Mouse (Mus musculus): ENCODE measurements around the gene Pakap.

Gene Pakap

DNA sequence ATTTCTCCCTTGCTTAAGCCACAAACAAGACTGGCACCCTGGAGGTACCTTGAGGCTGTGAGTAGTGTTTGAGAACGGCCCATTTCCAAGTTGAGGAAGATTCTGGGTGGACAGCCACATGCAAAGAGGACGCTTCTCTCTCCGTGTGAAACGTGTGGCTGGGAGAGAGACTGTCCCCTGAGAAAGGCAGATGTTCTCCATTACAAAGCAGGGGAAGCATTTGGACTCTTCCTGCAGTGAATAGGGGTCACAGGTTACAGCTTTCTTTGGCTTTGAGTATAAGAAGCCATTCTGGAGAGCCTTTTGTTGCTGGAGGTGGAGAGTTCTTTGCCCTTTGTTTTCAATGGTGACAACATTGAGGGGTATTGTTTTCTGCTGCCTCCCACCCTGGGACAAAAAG lies 197.8 kb downstream of the Pakap start:
- in situ Hi-C loops (cut with MboI), result no loop called here

DNA sequence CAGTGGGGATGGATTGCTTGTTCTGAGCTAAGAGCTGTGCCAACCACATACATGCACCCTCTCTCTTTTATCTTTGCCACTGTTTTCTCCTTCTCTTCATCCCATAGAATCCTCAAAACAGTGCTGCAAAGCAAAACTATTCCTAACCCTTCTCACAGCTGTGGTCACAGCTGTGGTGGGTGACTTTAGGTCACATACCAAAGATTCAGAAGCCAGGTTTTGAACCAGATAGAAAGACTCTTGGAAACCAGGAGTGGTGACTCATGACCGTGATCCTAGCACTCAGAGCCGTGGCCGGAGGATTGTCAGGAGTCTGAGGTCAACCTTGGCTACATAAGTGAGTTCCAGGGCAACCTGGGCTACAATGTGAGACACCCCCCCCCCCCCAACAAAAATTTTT lies 201.0 kb downstream of the Pakap start:
- in situ Hi-C loops (cut with MboI), result no loop called here

DNA sequence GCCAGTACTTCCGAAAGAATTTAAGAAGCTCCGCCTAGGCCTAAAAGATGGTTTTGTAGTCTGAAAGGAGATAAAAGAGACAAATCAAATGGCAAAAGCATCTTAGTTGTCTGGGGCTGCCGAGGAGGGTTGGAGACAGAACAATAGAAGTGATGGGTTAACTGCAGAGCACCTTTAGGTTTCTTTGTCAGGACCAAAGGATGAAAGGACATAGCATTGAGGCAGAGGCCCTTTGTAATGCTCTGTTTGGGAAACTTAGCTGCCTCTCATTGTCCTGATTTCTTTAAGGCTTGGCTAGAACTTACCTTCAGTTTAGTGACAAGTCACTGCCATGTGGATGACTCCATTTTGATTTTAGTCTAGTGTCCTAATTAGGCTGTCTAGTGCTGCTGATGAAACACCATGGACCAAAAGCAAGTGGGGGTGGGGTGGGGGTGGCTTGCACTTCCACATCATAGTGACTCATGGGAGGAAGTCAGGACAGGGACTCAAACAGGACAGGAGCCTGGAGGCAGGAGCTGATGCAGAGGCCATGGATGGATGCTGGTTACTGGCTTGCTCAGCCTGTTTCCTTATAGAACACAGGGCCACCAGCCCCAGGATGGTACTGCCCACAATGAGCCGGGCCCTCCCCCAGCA lies 202.3 kb downstream of the Pakap start:
- in situ Hi-C loops (cut with MboI), result no loop called here

DNA sequence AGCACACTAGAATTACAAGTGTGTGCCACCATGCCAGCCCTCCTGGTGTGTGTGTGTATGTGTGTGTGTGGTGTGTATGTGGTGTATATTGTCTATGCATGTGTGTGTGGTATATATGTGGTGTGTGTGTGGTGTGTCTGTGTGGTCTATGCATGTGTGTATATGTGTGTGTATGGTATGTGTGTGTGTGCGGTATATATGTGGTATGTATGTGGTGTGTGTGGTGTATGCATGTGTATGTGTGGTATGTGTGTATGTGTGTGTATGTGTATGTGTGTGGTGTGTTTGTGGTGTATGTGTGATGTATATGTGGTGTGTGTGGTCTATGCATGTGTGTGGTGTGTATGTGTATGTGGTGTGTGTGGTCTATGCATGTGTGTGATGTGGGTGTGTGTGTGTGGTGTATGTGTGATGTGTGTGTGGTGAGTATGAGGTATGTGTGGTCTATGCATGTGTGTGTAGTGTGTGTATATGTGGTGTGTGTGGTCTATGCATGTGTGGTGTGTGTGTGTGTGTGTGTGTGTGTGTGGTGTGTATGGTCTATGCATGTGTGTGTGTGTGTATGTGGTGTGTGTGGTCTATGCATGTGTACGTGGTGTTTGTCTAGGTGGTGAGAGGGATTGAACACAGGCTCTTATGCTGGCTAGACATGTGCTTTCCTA lies 203.7 kb downstream of the Pakap start:
- in situ Hi-C loops (cut with MboI), result no loop called here

DNA sequence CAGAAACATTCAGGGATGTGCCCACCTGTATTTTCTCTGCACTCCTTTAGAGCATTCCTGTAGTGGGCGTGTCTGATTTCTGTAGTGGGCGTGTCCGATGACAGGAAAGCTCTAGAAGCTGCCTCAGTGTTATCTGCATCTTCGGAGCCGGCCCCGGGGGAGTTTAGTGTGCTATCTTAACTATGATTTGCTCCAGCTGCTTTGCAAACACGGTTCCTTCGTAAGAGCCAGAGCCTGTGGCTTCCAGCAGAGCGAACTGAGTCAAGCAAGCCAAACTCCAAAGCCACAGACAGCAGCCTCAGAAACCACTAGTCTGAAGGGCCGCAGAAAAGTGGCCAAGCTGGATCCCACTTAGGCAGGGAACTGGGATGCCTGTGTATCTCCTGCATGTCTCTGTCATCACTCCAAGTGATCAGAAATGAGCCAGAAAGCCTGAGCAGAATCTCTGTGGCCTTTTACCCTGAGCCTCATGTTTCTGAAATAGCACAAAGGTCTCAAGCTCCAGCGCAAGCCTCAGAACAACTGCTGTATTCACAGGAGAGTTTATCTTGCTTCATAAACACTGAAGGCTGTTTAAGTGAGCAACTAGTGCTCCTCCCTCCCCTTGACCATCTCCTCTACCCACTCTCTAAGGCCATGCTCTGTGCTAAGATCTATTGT lies 205.0 kb downstream of the Pakap start:
- in situ Hi-C loops (cut with MboI), result no loop called here

DNA sequence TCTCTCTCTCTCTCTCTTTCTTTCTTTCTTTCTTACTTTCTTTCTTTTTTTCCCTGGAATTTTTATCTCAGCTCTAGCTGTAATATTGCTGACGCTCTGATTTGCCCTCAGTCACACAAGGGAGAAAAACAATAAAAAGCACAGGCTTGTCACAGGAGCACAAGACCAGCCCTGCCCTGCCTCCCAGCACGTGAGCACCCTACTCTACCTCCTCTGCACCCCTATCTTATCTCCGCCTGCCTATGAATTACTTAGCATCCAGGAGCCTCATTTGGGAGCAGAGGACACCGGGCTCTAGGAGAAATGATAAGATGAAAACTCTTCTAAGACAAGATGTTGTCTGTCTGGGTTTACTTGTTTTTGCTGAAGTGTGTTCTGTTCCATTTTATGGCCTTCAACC lies 206.5 kb downstream of the Pakap start:
- in situ Hi-C loops (cut with MboI), result no loop called here

DNA sequence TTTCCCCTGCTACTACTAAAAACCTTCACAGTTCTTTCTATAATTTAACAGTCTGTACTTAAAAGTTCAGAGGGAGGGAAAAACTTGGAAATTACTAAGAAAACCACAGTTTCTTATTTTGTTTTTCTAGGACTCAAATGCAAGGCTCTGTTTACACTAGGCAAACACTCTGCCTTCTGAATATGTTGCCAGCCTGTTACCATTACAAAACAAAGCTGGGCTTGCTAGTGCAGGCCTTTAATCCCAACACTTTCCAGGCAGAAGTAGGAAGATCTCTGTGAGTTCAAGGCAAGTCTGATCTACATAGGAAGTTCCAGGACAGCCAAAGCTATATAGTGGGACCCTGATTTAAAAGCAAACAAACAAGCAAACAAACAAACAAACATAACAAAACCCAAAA lies 207.6 kb downstream of the Pakap start:
- in situ Hi-C loops (cut with MboI), result no loop called here

DNA sequence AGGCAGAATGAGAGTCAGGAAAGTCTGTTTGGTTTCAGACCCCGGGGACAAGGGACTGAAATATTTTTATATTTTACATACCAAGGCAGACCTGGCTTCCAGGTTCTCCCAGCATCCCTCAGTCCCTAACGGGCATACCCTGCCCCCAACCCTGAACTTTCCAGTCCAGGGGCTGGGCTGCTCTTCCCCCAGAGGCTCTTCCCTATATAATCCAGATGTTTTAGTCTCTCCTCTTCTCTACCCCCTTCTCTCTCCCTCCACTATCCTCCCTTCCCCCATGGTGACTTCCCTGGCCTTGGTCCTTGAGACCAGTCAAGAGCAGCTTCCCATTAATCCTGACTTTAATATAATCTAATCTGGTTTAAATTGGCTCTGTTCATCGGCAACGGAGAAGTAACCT lies 212.4 kb downstream of the Pakap start:
- in situ Hi-C loops (cut with MboI), result no loop called here

DNA sequence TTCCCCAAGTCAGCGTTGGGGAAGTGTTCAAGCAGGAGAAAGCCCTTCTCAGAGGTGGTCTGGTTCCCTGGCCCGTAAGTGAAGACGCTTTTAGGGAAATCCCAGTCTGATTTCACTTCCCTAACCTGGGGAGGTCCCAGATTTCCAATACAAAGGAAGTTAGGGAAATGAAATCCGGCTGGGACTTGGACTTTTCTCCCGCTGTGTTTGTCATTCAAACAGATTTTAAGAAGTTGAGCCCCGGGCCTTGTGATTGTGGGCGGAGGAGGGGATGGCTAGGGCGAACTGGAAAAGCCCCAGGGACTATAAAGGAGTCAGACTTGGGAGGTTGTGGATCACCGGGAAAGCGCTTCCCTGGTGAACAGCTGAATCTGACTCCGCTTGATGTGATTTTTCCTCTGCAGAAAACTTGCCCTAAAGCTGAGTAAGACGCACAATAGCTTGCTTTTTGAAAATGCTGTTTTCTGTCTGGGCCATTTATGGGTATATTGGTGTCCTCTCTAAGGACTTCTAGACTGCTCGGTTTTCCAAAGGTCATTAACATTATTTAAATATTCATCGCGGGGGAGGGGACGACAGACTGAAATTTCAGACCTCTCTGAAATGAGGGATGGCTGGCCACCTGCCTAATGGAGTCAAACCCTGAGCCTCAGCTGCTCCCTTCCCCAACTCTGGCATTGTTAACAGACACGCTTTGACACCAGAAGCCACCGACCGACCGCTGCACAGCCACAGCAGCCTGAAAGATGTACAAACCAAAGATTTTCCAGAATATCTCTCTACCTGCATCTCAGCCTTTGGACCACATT lies 213.1 kb downstream of the Pakap start:
- in situ Hi-C loops (cut with MboI), result no loop called here

DNA sequence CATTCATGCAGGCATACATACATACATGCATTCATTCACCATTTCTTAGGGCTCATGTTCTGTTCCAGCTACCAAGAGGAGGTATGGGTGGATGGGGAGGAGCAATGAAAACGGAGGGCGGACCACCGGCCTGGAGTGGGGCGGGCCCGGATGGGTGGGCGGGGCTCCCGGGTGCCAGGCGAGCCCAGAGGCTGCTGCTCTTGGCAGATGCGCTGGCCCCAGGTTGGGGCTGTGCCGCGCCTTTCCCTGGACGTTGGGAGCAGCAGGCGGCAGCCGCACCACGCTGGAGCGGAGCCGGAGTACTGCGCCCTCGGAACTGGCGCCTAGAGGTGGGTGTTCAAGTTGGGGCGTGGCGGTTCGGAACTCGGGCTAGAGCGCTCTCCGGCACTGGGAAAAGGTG lies 214.0 kb downstream of the Pakap start:
- in situ Hi-C loops (cut with MboI), result no loop called here

DNA sequence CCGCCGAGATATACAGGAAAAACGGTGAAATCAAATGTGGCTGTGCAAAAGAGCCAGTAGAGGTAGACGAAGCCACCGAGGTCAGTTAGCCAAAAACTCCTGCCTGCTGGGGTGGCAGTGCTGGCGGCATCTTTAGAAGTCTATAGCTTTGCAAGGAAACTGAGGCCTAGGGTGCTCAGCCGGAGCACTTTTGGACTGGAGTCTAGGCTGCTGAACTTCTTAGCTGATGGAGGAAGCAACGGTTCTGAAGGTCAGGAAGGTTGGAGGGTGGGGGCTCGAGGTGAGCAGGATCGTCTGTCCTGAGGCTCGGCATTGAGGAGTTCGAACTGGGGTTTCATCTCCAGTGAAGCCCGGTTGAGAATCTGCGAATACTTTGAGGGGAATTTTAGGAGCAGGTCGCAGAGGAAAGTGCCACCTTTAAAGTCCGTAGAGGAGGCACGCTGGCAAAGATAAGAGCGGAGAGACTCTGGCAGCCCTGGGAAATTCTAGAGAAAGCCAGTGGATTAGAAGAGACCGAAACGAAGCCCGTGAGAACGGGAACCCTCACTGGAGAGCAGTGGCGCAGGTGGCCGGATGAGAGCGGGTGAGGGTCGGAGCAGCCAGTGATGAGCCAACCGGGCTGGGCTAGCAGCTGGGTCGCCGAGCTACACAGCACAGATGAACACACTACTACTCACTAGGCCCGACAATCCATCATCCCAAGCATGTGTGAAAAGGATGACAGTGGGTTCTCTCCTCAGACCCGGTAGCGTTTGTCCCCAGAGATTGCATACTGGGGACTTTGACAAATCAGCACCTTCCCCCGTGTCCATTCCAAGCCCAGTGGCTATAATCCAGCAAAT lies 214.8 kb downstream of the Pakap start:
- in situ Hi-C loops (cut with MboI), result no loop called here

DNA sequence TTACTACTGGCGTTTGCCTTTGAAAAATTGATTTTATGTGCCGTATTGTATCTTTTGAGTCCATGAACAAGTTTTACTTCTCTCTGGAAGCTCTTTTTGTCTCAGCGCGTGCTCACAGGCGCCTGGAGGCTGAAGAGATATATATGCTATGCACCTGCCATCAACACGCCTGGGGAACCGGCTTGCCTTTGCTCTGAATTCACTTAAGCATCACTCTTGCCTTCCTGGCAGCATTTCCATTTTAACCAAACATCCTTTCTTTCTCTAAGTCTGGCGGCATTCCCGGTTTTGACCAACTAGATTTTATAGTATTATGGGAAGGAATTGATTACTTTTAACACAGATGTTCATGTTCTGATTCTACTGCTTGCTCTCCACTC lies 215.4 kb downstream of the Pakap start:
- in situ Hi-C loops (cut with MboI), result no loop called here

DNA sequence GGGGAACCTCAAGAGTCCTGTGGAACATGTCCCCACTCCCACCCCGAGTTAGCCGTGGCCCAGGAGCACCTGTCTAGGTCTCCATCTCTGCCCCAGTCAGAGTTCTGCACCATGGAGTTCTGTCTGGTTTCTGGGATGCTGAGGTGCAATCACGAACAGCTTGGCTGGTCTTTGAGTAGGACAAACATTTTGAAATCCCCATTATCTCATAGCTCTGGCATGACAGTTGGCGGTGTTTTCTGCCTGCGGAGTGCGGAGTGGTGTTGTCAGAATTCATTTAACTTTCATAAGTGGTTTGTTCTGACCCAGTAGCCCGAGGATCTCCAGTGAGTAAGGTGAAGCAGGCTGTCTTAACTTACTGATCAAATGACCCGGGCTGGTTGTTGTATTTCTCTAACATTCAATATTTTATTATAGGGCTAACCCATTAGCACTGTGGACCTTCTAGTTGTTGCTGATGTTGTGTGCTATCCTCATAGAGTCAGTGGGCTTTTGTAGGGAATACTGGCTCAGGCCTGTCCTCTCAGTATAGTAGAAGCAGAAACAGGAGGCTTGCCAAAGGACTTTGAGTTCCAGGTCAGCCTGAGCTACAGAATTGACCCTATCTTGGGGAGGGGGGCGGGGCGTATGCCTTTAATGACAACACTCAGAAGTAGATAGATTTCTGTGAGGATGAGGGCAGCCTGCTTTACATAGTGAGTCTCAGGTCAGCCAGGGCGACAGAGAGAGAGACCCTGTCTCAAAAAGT lies 216.0 kb downstream of the Pakap start:
- in situ Hi-C loops (cut with MboI), result no loop called here

DNA sequence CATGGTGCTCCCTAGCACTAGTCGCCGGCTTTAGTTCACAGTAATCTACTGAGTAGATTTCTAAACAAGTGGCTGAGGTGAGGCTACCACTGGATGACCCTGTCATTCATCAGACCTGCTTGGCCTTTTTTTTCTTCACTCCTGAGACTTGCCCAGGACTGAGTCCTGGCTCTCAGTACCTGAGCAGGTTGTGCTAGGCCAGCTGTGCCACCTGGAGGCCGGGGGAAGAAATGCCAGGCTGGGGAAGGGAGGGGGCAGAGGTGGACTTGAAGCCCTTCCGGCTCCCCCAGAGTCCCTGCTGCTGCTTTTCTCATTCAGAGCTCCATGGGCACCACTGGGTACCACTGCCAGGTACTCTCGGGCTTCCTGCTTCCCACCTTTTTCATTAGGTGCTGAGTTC lies 220.7 kb downstream of the Pakap start:
- in situ Hi-C loops (cut with MboI), result no loop called here

DNA sequence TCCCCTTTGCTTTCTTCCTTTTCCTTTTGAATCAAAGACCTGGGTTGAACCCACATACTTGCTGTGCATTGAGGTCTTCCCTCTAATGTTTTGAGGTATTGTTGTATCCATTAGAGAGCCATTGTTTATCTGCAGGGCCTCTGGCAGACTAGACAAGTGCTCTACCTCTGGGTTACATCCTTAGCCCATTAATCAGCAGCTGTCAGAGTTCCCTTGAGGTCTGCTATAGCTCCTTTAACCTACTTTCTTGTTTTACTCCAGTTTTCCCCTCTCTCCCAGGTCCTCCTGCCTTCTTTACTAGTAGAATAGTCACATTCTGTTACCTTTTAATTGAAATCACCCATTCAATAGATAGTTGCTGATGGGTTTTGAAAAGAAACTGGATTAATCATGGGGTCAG lies 221.1 kb downstream of the Pakap start:
- in situ Hi-C loops (cut with MboI), result no loop called here

DNA sequence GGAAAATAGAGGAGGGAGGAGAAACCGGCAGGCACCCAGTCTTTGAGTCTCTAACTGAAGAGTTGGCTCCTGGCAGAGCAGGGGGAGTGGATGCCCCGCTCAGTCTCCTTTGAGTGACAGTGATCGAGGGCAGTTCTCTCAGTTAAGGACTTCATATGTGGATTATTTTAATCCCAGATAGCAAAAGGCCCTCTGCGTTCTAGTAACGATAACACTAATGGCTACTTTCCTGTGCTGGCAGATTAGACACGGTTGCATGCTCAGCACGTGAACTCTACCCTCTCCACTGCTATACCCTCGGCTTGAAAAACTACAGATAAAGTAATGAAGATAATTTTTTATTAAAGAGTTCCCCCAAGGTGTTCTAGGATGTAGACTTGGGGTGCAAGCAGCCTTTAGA lies 226.0 kb downstream of the Pakap start:
- in situ Hi-C loops (cut with MboI), result no loop called here

DNA sequence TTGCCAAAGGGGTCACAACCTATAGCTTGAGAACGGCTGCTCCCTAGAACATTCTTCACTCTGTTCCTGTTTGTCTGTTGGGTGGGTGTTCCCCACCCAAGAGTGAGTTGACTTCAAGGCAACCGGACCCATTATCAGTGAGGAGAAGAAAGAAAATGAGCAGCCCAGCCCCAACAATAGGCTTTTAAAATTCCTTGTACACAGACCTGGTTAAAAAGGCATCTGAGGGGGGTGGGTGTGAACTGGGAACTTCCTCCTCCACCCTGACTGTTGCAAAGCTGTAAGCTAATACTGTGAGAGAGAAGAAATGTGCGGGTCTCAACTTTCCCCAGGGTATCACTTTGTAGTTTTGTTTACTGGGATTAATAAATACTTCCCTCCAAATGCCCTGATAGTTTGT lies 226.6 kb downstream of the Pakap start:
- in situ Hi-C loops (cut with MboI), result no loop called here

DNA sequence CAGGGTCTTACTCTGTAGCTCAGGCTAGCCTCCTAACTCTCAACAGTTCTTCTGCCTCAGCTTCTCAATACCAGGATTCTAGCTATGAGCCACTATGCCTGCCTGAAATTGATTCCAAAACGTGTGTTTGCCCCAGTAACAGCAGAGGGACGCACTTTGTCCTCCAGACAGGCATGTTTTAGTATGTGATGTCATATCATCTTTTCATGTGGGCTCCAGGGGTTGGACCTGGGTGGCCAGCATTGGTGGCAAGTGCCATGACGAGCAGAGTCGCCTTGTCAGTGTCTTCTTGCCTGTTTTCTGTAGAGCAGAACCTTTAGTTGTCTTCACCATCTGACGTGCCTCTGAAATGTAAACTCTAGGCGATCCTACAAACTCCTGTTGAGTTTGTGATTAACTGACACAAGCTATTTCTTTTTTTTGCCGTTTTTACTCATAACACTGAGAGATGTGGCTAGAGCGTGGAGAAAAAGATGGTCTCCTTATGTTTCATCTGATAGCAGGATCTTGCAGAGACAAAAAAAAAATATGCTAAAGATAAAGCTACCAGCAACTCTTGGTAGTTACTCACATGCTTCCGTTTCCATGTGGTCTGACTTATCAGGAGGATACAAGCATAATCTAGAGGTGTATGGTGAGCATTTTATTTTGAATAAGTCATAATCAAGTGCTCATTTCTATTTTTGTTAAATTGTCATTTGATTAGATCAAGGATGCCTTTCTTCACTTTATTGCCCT lies 229.7 kb downstream of the Pakap start:
- in situ Hi-C loops (cut with MboI), result no loop called here

DNA sequence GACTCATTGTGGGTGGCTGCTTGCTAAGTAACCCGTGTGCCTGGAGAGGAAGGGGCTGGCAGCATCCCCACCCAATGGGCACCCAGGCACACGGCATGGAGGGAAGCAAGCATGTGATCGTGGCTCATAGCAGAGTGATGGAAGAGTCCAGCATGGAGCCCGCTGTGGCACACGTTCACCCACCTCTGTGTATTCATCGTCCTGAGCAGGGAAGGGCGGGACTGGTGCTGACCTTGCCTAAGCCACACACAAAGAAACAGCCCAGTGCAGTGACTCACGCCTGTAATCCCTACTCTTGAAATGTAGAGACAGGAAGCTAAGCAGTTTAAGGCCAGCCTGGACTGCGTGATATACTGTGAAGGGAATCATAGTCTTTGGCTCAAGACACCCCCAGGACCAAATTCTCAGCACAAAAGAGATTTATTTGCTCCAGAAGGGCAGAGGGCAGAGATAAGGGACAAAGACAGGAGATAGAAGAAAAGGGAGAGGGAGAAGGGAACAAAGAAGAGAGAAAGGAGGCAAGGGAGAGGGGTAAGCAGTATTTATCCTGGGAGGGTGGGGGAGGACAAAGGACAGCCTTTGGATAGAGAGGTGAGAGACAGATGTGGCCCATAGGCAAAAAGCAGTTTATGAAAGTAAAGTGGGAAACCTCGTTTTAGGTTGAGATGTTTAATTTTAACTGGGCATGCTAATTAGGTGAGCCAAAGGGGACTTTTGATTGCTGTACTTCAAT lies 230.5 kb downstream of the Pakap start:
- in situ Hi-C loops (cut with MboI), result no loop called here

DNA sequence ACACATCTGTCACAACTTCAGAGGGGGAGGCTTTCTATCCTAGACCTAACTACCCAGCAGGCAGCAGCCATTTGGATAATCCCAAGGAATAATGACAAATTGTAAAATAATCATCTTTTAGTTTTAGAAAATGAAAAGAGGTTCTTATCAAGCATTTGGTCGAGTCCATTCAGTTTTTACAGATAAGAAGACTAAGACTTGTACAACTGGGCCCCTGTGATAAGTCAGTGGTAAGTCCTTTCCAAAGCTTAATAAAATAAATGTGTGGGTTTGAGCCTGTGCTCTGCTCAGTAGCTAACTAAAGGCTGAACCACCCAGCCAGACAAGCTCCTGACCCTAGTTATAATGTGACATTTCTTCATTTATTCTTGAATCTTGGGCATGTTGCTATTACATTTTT lies 231.3 kb downstream of the Pakap start:
- in situ Hi-C loops (cut with MboI), result no loop called here
